Mouse (Mus musculus) midbrain, embryonic 15.5 days (tissue): ENCODE measurements at regions not wholly inside any gene's neighbourhood (a gene's known extent, or its start where the extent isn't known, plus 50 kb on each side); places are given as distances from the start of the nearest gene placed in this dataset.

Source experiments
- ATAC-seq: fragments of 200-750 bp; cut with Nextera tagmentation; replicated peaks from 2 replicates; pipeline ENCODE4 v1.8.0; 2017; ENCODE audit warnings: moderate TSS enrichment
- H3K27ac ChIP-seq: fragments of 300-500 bp; sonication (generic); 2 replicates; pipeline ENCODE4 v1.5.1; 2015; ENCODE audit warnings: mild to moderate bottlenecking, inconsistent platforms
- H3K27me3 ChIP-seq: fragments of 300-500 bp; sonication (generic); replicated peaks from 2 replicates; pipeline ENCODE4 v1.6.1; 2015; ENCODE audit warnings: inconsistent platforms
- H3K36me3 ChIP-seq: fragments of 300-500 bp; sonication (generic); replicated peaks from 2 replicates; pipeline ENCODE4 v1.6.1; 2015; ENCODE audit warnings: inconsistent platforms
- H3K4me1 ChIP-seq: fragments of 300-500 bp; sonication (generic); 2 replicates; pipeline ENCODE4 v1.6.1; 2015; ENCODE audit warnings: inconsistent platforms
- H3K4me2 ChIP-seq: fragments of 300-500 bp; sonication (generic); 2 replicates; pipeline ENCODE4 v1.6.1; 2015; ENCODE audit warnings: inconsistent platforms, mild to moderate bottlenecking, moderate library complexity
- H3K4me3 ChIP-seq: fragments of 300-500 bp; sonication (generic); 2 replicates; pipeline ENCODE4 v1.5.1; 2015; ENCODE audit warnings: mild to moderate bottlenecking, inconsistent platforms
- H3K9ac ChIP-seq: fragments of 300-500 bp; sonication (generic); 2 replicates; pipeline ENCODE4 v1.6.1; 2015; ENCODE audit warnings: mild to moderate bottlenecking, inconsistent platforms
- H3K9me3 ChIP-seq: fragments of 300-500 bp; sonication (generic); 2 replicates; pipeline ENCODE4 v1.6.1; 2016; ENCODE audit warnings: inconsistent platforms
- WGBS: fragments of 180-500 bp; shearing (Covaris S2); methylation state at CpG from one replicate; pipeline ENCODE4 v1.1.7; 2015; ENCODE audit warnings: mixed read lengths; 5-methylcytosine and 5-hydroxymethylcytosine counted together

- H3K9ac ChIP-seq, result no peak overlapping the region
- 65% methylated on average over 11 of the region's 11 CpGs for WGBS
- no peak overlapping the region for H3K27ac ChIP-seq
- H3K4me2 ChIP-seq, result no peak overlapping the region
- no peaks in the 10 kb centered on the region for H3K27me3 ChIP-seq
- H3K36me3 ChIP-seq, result no peaks in the 10 kb centered on the region
- H3K9me3 ChIP-seq, result no peaks in the 10 kb centered on the region
- no peaks in the 10 kb centered on the region for H3K4me1 ChIP-seq
- no peak for ATAC-seq
- H3K4me3 ChIP-seq, result no peak overlapping the region
Measured at GRCm38 (mm10) chr3:132425819-132426671, 203.6 kb upstream of the Gimd1 start.

GRCm38 (mm10) chr3:132427244-132427643 lies 202.4 kb upstream of the Gimd1 start:
- no peak overlapping the region for H3K27ac ChIP-seq
- H3K27me3 ChIP-seq, result no peaks in the 10 kb centered on the region
- 74% methylated on average over 9 of the region's 9 CpGs for WGBS
- H3K36me3 ChIP-seq, result no peaks in the 10 kb centered on the region
- H3K9ac ChIP-seq, result no peak overlapping the region
- H3K4me1 ChIP-seq, result no peaks in the 10 kb centered on the region
- no peak overlapping the region for H3K4me2 ChIP-seq
- ATAC-seq, result no peak
- no peaks in the 10 kb centered on the region for H3K9me3 ChIP-seq
- H3K4me3 ChIP-seq, result no peak overlapping the region

GRCm38 (mm10) chr3:132428148-132428547 lies 201.5 kb upstream of the Gimd1 start:
- H3K27ac ChIP-seq, result no peak overlapping the region
- no peak overlapping the region for H3K4me2 ChIP-seq
- H3K36me3 ChIP-seq, result no peaks in the 10 kb centered on the region
- no peak for ATAC-seq
- H3K4me3 ChIP-seq, result no peak overlapping the region
- H3K4me1 ChIP-seq, result no peaks in the 10 kb centered on the region
- H3K9me3 ChIP-seq, result no peaks in the 10 kb centered on the region
- no peak overlapping the region for H3K9ac ChIP-seq
- 88% methylated on average over 17 of the region's 17 CpGs for WGBS
- H3K27me3 ChIP-seq, result no peaks in the 10 kb centered on the region

- H3K4me2 ChIP-seq, result no peak overlapping the region
- no peak overlapping the region for H3K27ac ChIP-seq
- ATAC-seq, result no peak
- no peaks in the 10 kb centered on the region for H3K27me3 ChIP-seq
- H3K36me3 ChIP-seq, result no peaks in the 10 kb centered on the region
- no peaks in the 10 kb centered on the region for H3K4me1 ChIP-seq
- no peaks in the 10 kb centered on the region for H3K9me3 ChIP-seq
- no peak overlapping the region for H3K9ac ChIP-seq
- no peak overlapping the region for H3K4me3 ChIP-seq
Measured at GRCm38 (mm10) chr3:132431805-132432204, 197.8 kb upstream of the Gimd1 start.

GRCm38 (mm10) chr3:132441226-132441625 lies 188.4 kb upstream of the Gimd1 start:
- Histone ChIP-seq H3K9me3 (no peaks in the 10 kb centered on the region), H3K36me3 (no peaks in the 10 kb centered on the region), H3K4me2 (no peak overlapping the region), H3K4me1 (no peaks in the 10 kb centered on the region), H3K4me3 (no peak overlapping the region), H3K27me3 (no peaks in the 10 kb centered on the region), H3K9ac (no peak overlapping the region), H3K27ac (no peak overlapping the region)
- no peak for ATAC-seq
- 91% methylated on average over 6 of the region's 6 CpGs for WGBS

- ATAC-seq, result no peak
- 69% methylated on average over 4 of the region's 4 CpGs for WGBS
- Histone ChIP-seq H3K9me3 (no peaks in the 10 kb centered on the region), H3K9ac (no peak overlapping the region), H3K4me1 (no peaks in the 10 kb centered on the region), H3K4me3 (no peak overlapping the region), H3K4me2 (no peak overlapping the region), H3K36me3 (no peaks in the 10 kb centered on the region), H3K27ac (no peak overlapping the region), H3K27me3 (no peaks in the 10 kb centered on the region)
Measured at GRCm38 (mm10) chr3:132453927-132454326, 175.7 kb upstream of the Gimd1 start.

GRCm38 (mm10) chr3:132462348-132462959 lies 167.2 kb upstream of the Gimd1 start:
- Histone ChIP-seq H3K27ac (no peak overlapping the region), H3K9me3 (no peaks in the 10 kb centered on the region), H3K9ac (no peak overlapping the region), H3K27me3 (no peaks in the 10 kb centered on the region), H3K4me2 (no peak overlapping the region), H3K36me3 (no peaks in the 10 kb centered on the region), H3K4me3 (no peak overlapping the region), H3K4me1 (no peaks in the 10 kb centered on the region)
- no peak for ATAC-seq
- 75% methylated on average over 5 of the region's 5 CpGs for WGBS

GRCm38 (mm10) chr3:132471070-132471469 lies 158.6 kb upstream of the Gimd1 start:
- ATAC-seq, result no peak
- WGBS, result 52% methylated on average over 4 of the region's 4 CpGs
- H3K4me2 ChIP-seq, result no peak overlapping the region

GRCm38 (mm10) chr3:132477768-132478167 lies 151.9 kb upstream of the Gimd1 start:
- ATAC-seq, result no peak

More at GRCm38 (mm10) chr3:132471070-132471469, 158.6 kb upstream of the Gimd1 start:
- Histone ChIP-seq H3K27ac (no peak overlapping the region), H3K27me3 (no peaks in the 10 kb centered on the region), H3K4me3 (no peak overlapping the region), H3K9me3 (no peaks in the 10 kb centered on the region), H3K9ac (no peak overlapping the region), H3K36me3 (no peaks in the 10 kb centered on the region), H3K4me1 (no peaks in the 10 kb centered on the region)

GRCm38 (mm10) chr3:132479275-132479674 lies 150.3 kb upstream of the Gimd1 start:
- H3K36me3 ChIP-seq, result no peaks in the 10 kb centered on the region
- H3K4me2 ChIP-seq, result no peak overlapping the region
- no peaks in the 10 kb centered on the region for H3K27me3 ChIP-seq
- no peak overlapping the region for H3K27ac ChIP-seq
- H3K4me1 ChIP-seq, result no peaks in the 10 kb centered on the region
- WGBS, result 83% methylated on average over 2 of the region's 2 CpGs
- no peak for ATAC-seq
- H3K9ac ChIP-seq, result no peak overlapping the region
- no peaks in the 10 kb centered on the region for H3K9me3 ChIP-seq
- no peak overlapping the region for H3K4me3 ChIP-seq

More at GRCm38 (mm10) chr3:132477768-132478167, 151.9 kb upstream of the Gimd1 start:
- Histone ChIP-seq H3K36me3 (no peaks in the 10 kb centered on the region), H3K27me3 (no peaks in the 10 kb centered on the region), H3K9ac (no peak overlapping the region), H3K4me2 (no peak overlapping the region), H3K4me3 (no peak overlapping the region), H3K9me3 (no peaks in the 10 kb centered on the region), H3K27ac (no peak overlapping the region), H3K4me1 (no peaks in the 10 kb centered on the region)
- 96% methylated on average over 5 of the region's 5 CpGs for WGBS

GRCm38 (mm10) chr3:132484814-132485213 lies 144.8 kb upstream of the Gimd1 start:
- WGBS, result 89% methylated on average over 2 of the region's 2 CpGs
- H3K4me2 ChIP-seq, result no peak overlapping the region
- no peaks in the 10 kb centered on the region for H3K4me1 ChIP-seq
- H3K9ac ChIP-seq, result no peak overlapping the region
- no peaks in the 10 kb centered on the region for H3K9me3 ChIP-seq
- no peak overlapping the region for H3K27ac ChIP-seq
- H3K36me3 ChIP-seq, result no peaks in the 10 kb centered on the region
- no peaks in the 10 kb centered on the region for H3K27me3 ChIP-seq
- ATAC-seq, result no peak
- no peak overlapping the region for H3K4me3 ChIP-seq

- Histone ChIP-seq H3K27ac (no peak overlapping the region), H3K9ac (no peak overlapping the region), H3K4me3 (no peak overlapping the region), H3K4me2 (no peak overlapping the region), H3K4me1 (no peaks in the 10 kb centered on the region), H3K36me3 (no peaks in the 10 kb centered on the region), H3K27me3 (no peaks in the 10 kb centered on the region), H3K9me3 (no peaks in the 10 kb centered on the region)
- ATAC-seq, result no peak
- WGBS, result 92% methylated on average over 5 of the region's 5 CpGs
Measured at GRCm38 (mm10) chr3:132485553-132485952, 144.1 kb upstream of the Gimd1 start.

- H3K9ac ChIP-seq, result no peak overlapping the region
- H3K4me1 ChIP-seq, result no peaks in the 10 kb centered on the region
- H3K27me3 ChIP-seq, result no peaks in the 10 kb centered on the region
- H3K4me3 ChIP-seq, result no peak overlapping the region
- WGBS, result 24% methylated on average over 4 of the region's 4 CpGs
- H3K27ac ChIP-seq, result no peak overlapping the region
- H3K36me3 ChIP-seq, result no peaks in the 10 kb centered on the region
- H3K9me3 ChIP-seq, result no peaks in the 10 kb centered on the region
- H3K4me2 ChIP-seq, result no peak overlapping the region
- no peak for ATAC-seq
Measured at GRCm38 (mm10) chr3:132506095-132506494, 123.5 kb upstream of the Gimd1 start.
